Mouse (Mus musculus) heart, embryonic 11.5 days (tissue): ENCODE measurements around the gene Pfdn5. TPM values are rescaled to one million over a fixed set of nuclear protein-coding genes. Genes with fewer than 3 reads are reported as not detected.

ENCODE experiments used
- ATAC-seq: fragments of 200-750 bp; cut with Nextera tagmentation; replicated peaks from 2 replicates; pipeline ENCODE4 v1.8.0; 2017; ENCODE audit warnings: moderate library complexity; ENCODE audit not compliant: insufficient number of reproducible peaks, low FRiP score, low TSS enrichment
- H3K27ac ChIP-seq: fragments of 300-500 bp; sonication (generic); 2 replicates; pipeline ENCODE4 v1.5.1; 2014; ENCODE audit warnings: mild to moderate bottlenecking, low read depth, low read length
- H3K27me3 ChIP-seq: fragments of 300-500 bp; sonication (generic); 2 replicates; pipeline ENCODE4 v1.6.1; 2014; ENCODE audit warnings: mild to moderate bottlenecking, low read length, mixed read lengths; ENCODE audit not compliant: control insufficient read depth, insufficient read depth
- H3K36me3 ChIP-seq: fragments of 300-500 bp; sonication (generic); 2 replicates; pipeline ENCODE4 v1.6.1; 2014; ENCODE audit warnings: mild to moderate bottlenecking, low read length, moderate library complexity, mixed read lengths; ENCODE audit not compliant: control insufficient read depth, insufficient read depth
- H3K4me1 ChIP-seq: fragments of 300-500 bp; sonication (generic); 2 replicates; pipeline ENCODE4 v1.6.1; 2014; ENCODE audit warnings: low read length; ENCODE audit not compliant: control insufficient read depth, insufficient read depth
- H3K4me2 ChIP-seq: fragments of 300-500 bp; sonication (generic); 2 replicates; pipeline ENCODE4 v1.6.1; 2014; ENCODE audit warnings: mild to moderate bottlenecking, moderate library complexity
- H3K4me3 ChIP-seq: fragments of 300-500 bp; sonication (generic); 2 replicates; pipeline ENCODE4 v1.5.1; 2014; ENCODE audit warnings: low read depth, low read length
- H3K9ac ChIP-seq: fragments of 300-500 bp; sonication (generic); 2 replicates; pipeline ENCODE4 v1.6.1; 2014; ENCODE audit warnings: mild to moderate bottlenecking, low read depth, low read length, moderate library complexity
- H3K9me3 ChIP-seq: fragments of 300-500 bp; sonication (generic); replicated peaks from 2 replicates; pipeline ENCODE4 v1.6.1; 2016; ENCODE audit warnings: low read length; ENCODE audit not compliant: control insufficient read depth
- WGBS: fragments of 180-500 bp; shearing (Covaris S2); extraction: QIAGEN DNeasy Blood & Tissue Kit; methylation state at CpG from one replicate; pipeline ENCODE4 v1.1.7; 2014; ENCODE audit not compliant: insufficient replicate concordance; 5-methylcytosine and 5-hydroxymethylcytosine counted together
- polyA plus RNA-seq: library from polyadenylated mRNA; unstranded; fragments of >200 nt; fragmentation: Nextera tagmentation; extraction: Ambion mirVana; gene quantifications from 2 replicates; pipeline ENCODE4 v1.2.1, GENCODE M21; 2014

The Pfdn5 gene
- polyA plus RNA-seq, 1 experiment from 2014 or later: 350 TPM

DNA sequence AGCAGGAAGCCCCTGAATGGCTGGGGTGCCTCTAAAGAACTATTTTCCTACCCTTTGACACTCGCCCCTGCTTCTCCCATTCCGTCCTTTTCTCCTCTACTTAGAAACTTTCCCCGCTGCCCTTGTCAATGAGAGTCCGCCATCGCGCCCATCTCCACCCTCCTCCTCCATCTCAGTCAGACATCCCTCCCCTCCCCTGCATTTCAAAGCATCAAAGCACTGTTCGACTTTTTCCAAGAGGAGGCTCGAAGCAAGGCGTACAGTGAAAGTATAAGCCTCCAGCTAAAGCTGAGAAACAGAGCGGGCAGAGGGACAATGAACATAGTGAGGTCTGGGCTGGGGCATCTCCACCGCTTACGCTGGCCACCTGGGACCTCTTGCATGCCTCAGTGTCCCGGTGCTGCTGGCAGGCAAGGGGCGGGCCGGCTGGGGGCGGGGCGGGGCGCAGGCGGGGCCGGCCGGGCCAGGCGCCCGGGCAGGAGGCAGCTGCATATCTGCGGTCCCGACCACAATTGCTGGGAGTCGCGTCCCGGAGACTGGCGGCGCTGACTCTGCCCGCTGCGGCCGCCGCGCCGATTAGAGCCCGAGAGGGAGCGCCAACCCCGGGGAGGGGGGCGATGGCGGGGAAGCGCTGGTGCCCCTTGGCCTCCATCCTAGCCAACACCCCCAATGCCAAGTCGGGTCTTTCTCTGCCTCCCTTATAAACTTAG, 50.7 kb downstream of the Pfdn5 start:
- Histone ChIP-seq H3K27ac (peak overlapping the region; percentile 37), H3K4me3 (peak overlapping the region; percentile 62), H3K36me3 (no peaks in the 10 kb centered on the region), H3K9ac (peak overlapping the region; percentile 66), H3K27me3 (0 out of 2 replicates have a peak, but pooled peaks cover 3% of the 10 kb centered on the region), H3K4me1 (peaks cover 12% of the 10 kb centered on the region), H3K4me2 (peak overlapping the region; percentile 97), H3K9me3 (no peaks in the 10 kb centered on the region)
- peak; percentile 83 for ATAC-seq
- WGBS: under 1% methylated on average over 39 of the region's 43 CpGs

DNA sequence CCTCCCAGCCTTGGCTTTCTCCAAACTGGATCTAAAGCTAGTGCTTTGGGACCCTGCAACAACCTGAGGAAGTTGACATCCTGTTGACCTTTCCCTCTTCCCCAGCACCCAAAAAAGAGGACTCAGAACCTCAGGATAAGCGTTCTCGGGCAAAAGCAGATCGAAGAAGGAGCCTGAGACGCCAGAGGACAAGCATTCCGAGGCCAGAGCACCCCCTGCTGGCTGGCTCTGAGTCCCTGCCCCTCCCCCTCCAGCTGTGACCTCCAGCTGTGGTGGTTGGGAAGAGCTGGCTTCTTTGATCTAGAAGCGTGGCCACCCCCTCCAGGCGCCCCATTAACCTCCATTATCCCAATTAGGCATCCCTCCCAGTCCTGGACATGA, 51.2 kb downstream of the Pfdn5 start:
- Histone ChIP-seq H3K27me3 (no peaks in the 10 kb centered on the region), H3K9me3 (no peaks in the 10 kb centered on the region), H3K36me3 (no peaks in the 10 kb centered on the region), H3K9ac (peak overlapping the region; percentile 66), H3K4me3 (peak overlapping the region; percentile 62), H3K27ac (peak overlapping the region; percentile 37), H3K4me1 (peaks cover 12% of the 10 kb centered on the region), H3K4me2 (peak overlapping the region; percentile 97)
- no peak; the same call in 1 of the 2 replicates for ATAC-seq
- WGBS: 2% methylated on average over 7 of the region's 7 CpGs

DNA sequence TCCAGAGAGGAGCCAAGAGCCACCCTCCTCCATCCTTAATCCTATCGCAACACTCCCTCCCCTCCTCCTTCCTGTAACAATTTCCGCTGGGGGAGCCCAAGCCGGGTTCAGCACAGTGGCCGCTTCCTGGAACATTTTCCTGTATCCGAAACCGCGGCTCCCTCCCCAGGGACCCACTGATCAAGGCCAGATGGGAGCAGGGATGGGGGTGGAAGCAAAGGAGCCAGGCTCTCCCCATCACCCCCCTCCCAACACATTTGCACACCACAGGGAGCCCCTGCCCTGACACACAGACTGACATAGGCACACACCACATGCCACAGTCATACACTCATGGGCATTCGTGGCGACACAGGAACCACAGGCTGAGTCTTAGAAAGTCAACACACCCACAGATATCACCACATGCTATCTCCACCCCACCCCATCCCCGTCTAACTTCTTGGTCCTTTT, 51.9 kb downstream of the Pfdn5 start:
- H3K9ac ChIP-seq: peak overlapping the region; percentile 39; the same call in 1 of the 2 replicates
- no peaks in the 10 kb centered on the region for H3K27me3 ChIP-seq
- no peaks in the 10 kb centered on the region for H3K9me3 ChIP-seq
- H3K4me3 ChIP-seq: peak overlapping the region; percentile 62
- no peaks in the 10 kb centered on the region for H3K36me3 ChIP-seq
- peaks cover 12% of the 10 kb centered on the region for H3K4me1 ChIP-seq
- peak overlapping the region; percentile 97 for H3K4me2 ChIP-seq
- peak overlapping the region; percentile 37; the same call in 1 of the 2 replicates for H3K27ac ChIP-seq
- ATAC-seq: 0 out of 2 replicates have a peak, but pooled peaks have one; percentile 21
- WGBS: 9% methylated on average over 10 of the region's 10 CpGs

Other genes starting within 250 kb of the Pfdn5 start
- gene Tns2, start 225.7 kb upstream of the Pfdn5 start, polyA plus RNA-seq: 25.0 and 25.4 TPM in 2 replicates
- gene Spryd3, start 189.9 kb upstream of the Pfdn5 start, polyA plus RNA-seq: 11.1 and 14.6 TPM in 2 replicates
- gene Igfbp6, start 181.8 kb upstream of the Pfdn5 start, polyA plus RNA-seq: 0.70 and 1.1 TPM in 2 replicates
- gene Soat2, start 175.6 kb upstream of the Pfdn5 start, polyA plus RNA-seq: 0.76 and 2.3 TPM in 2 replicates
- 25.8 and 31.2 TPM in 2 replicates for gene Zfp740, start 122.9 kb upstream of the Pfdn5 start, polyA plus RNA-seq
- gene Csad, start 121.4 kb upstream of the Pfdn5 start, polyA plus RNA-seq: 31.3 and 33.4 TPM in 2 replicates
- gene Itgb7, start 94.2 kb upstream of the Pfdn5 start, polyA plus RNA-seq: 0.94 and 1.2 TPM in 2 replicates
- 11.2 and 13.4 TPM in 2 replicates for gene Rarg, start 68.6 kb upstream of the Pfdn5 start, polyA plus RNA-seq
- 0.07 TPM in 1 of 2 replicates, not detected in the other for gene Gm9918, start 55.6 kb upstream of the Pfdn5 start, polyA plus RNA-seq
- 44.4 and 45.3 TPM in 2 replicates for gene Mfsd5, start 46.7 kb upstream of the Pfdn5 start, polyA plus RNA-seq
- 20.0 and 23.8 TPM in 2 replicates for gene Espl1, start 29.9 kb upstream of the Pfdn5 start, polyA plus RNA-seq
- gene Myg1, start 5.6 kb downstream of the Pfdn5 start, polyA plus RNA-seq: 72.7 and 77.8 TPM in 2 replicates
- 62.9 and 64.9 TPM in 2 replicates for gene Aaas, start 24.7 kb downstream of the Pfdn5 start, polyA plus RNA-seq
- 0.20 and 0.52 TPM in 2 replicates for gene Sp7, start 41.1 kb downstream of the Pfdn5 start, polyA plus RNA-seq
- gene Sp1, start 80.0 kb downstream of the Pfdn5 start, polyA plus RNA-seq: 7.5 and 8.1 TPM in 2 replicates
- 0.93 and 1.2 TPM in 2 replicates for gene Amhr2, start 119.3 kb downstream of the Pfdn5 start, polyA plus RNA-seq
- 124 and 139 TPM in 2 replicates for gene Prr13, start 132.9 kb downstream of the Pfdn5 start, polyA plus RNA-seq
- 187 and 213 TPM in 2 replicates for gene Pcbp2, start 144.4 kb downstream of the Pfdn5 start, polyA plus RNA-seq
- gene Gm10337, start 177.6 kb downstream of the Pfdn5 start, polyA plus RNA-seq: 2.7 TPM in 1 of 2 replicates, not detected in the other
- 10.0 and 10.9 TPM in 2 replicates for gene Map3k12, start 190.9 kb downstream of the Pfdn5 start, polyA plus RNA-seq
- gene Tarbp2, start 192.1 kb downstream of the Pfdn5 start, polyA plus RNA-seq: 97.7 and 108 TPM in 2 replicates
- gene Npff, start 198.8 kb downstream of the Pfdn5 start, polyA plus RNA-seq: 0.68 and 1.2 TPM in 2 replicates